Mouse (Mus musculus) hindbrain, embryonic 11.5 days (tissue): Measurements from ENCODE around the gene Men1. TPM values are rescaled to one million over a fixed set of nuclear protein-coding genes. Genes with fewer than 3 reads are reported as not detected.

Source experiments
- ATAC-seq: fragments of 200-750 bp; cut with Nextera tagmentation; 2 replicates; pipeline ENCODE4 v1.8.0; 2017; ENCODE audit warnings: mild to moderate bottlenecking, moderate TSS enrichment, moderate library complexity; ENCODE audit not compliant: low FRiP score
- DNase-seq: peaks from one replicate; pipeline ENCODE4 v3.0.0-alpha.2; 2015; ENCODE audit warnings: low spot score
- H3K27ac ChIP-seq: fragments of 300-500 bp; sonication (generic); 2 replicates; pipeline ENCODE4 v1.5.1; 2014; ENCODE audit warnings: mild to moderate bottlenecking, low read depth, low read length
- H3K27me3 ChIP-seq: fragments of 300-500 bp; sonication (generic); 2 replicates; pipeline ENCODE4 v1.6.1; 2014; ENCODE audit warnings: mild to moderate bottlenecking, low read length, moderate library complexity, mixed read lengths; ENCODE audit not compliant: control insufficient read depth, insufficient read depth
- H3K36me3 ChIP-seq: fragments of 300-500 bp; sonication (generic); 2 replicates; pipeline ENCODE4 v1.6.1; 2014; ENCODE audit warnings: mild to moderate bottlenecking, low read length, moderate library complexity, mixed read lengths; ENCODE audit not compliant: control insufficient read depth, insufficient read depth
- H3K4me1 ChIP-seq: fragments of 300-500 bp; sonication (generic); replicated peaks from 2 replicates; pipeline ENCODE4 v1.6.1; 2014; ENCODE audit warnings: low read length, mixed read lengths; ENCODE audit not compliant: control insufficient read depth, insufficient read depth
- H3K4me2 ChIP-seq: fragments of 300-500 bp; sonication (generic); replicated peaks from 2 replicates; pipeline ENCODE4 v1.6.1; 2014; ENCODE audit warnings: mild to moderate bottlenecking, low read depth, low read length
- H3K4me3 ChIP-seq: fragments of 300-500 bp; sonication (generic); 2 replicates; pipeline ENCODE4 v1.5.1; 2014; ENCODE audit warnings: low read depth, low read length
- H3K9ac ChIP-seq: fragments of 300-500 bp; sonication (generic); 2 replicates; pipeline ENCODE4 v1.6.1; 2014; ENCODE audit warnings: low read depth, low read length
- H3K9me3 ChIP-seq: fragments of 300-500 bp; sonication (generic); 2 replicates; pipeline ENCODE4 v1.6.1; 2016; ENCODE audit warnings: low read length; ENCODE audit not compliant: control insufficient read depth
- WGBS: fragments of 180-500 bp; shearing (Covaris S2); extraction: QIAGEN DNeasy Blood & Tissue Kit; methylation state at CpG from one replicate; pipeline ENCODE4 v1.1.7; 2014; 5-methylcytosine and 5-hydroxymethylcytosine counted together
- polyA plus RNA-seq: library from polyadenylated mRNA; unstranded; fragments of >200 nt; fragmentation: Nextera tagmentation; extraction: Ambion mirVana; gene quantifications from 2 replicates; pipeline ENCODE4 v1.2.1, GENCODE M21; 2014

Men1 gene
- polyA plus RNA-seq, 1 experiment from 2014 or later = 43.0 TPM

DNA sequence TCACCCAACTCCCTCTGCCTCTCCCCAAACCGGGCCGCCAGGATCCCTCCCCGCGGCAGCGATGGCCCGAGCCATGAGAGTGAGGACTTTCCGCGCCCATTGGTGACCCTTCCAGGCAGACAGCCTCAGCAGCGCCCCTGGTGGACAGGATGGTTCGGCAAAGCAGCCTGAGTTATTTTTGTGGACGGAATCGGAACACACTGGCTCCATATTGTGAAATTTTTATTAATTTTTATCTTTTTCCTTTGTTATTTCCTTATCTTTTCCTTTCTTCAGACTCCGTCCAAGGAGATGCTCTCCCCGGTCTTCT, 41.4 kb downstream of the Men1 start:
- DNase-seq (peak; percentile 71), ATAC-seq (no peak)
- Histone ChIP-seq H3K4me2 (no peak overlapping the region), H3K27me3 (no peaks in the 10 kb centered on the region), H3K9ac (no peak overlapping the region), H3K9me3 (no peaks in the 10 kb centered on the region), H3K4me1 (no peaks in the 10 kb centered on the region), H3K27ac (no peak overlapping the region), H3K36me3 (peaks cover 46% of the 10 kb centered on the region), H3K4me3 (no peak overlapping the region)
- WGBS = 78% methylated on average over 14 of the region's 14 CpGs

DNA sequence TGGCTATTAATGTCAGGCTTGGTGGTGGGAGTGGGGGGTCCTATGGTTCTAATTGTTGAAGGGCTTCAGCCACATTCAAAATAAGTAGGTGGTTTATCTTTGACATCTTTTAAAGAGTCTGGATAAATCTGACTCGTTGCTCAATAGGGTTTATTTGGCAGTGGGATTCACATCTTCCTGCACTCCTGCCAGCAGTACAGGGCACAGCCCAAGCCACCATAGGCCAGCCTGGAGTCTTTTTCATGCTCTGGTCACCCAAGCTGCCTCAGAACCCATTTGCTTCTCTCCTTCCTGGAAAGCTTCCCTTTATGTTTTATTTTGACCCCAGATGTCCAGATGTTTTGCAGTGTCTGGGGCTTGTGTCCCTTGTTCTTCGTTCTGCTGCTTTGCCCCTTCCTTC, 41.9 kb downstream of the Men1 start:
- 93% methylated on average over 2 of the region's 2 CpGs for WGBS
- Histone ChIP-seq H3K27ac (no peak overlapping the region), H3K36me3 (peaks cover 42% of the 10 kb centered on the region)

GRCm38 (mm10) chr19:6377327-6378040, 42.7 kb downstream of the Men1 start:
- H3K9ac ChIP-seq = no peak overlapping the region
- H3K4me3 ChIP-seq = no peak overlapping the region
- H3K27me3 ChIP-seq = no peaks in the 10 kb centered on the region
- H3K27ac ChIP-seq = peak overlapping the region; percentile 58
- H3K9me3 ChIP-seq = no peaks in the 10 kb centered on the region
- DNase-seq = peak; percentile 25
- no peaks in the 10 kb centered on the region for H3K4me1 ChIP-seq
- H3K36me3 ChIP-seq = peaks cover 38% of the 10 kb centered on the region
- ATAC-seq = no peak
- no peak overlapping the region for H3K4me2 ChIP-seq
- WGBS = 54% methylated on average over 11 of the region's 11 CpGs

More for the DNA sequence above, 41.9 kb downstream of the Men1 start:
- Histone ChIP-seq H3K4me2 (no peak overlapping the region), H3K27me3 (no peaks in the 10 kb centered on the region), H3K9ac (no peak overlapping the region), H3K4me1 (no peaks in the 10 kb centered on the region), H3K9me3 (no peaks in the 10 kb centered on the region), H3K4me3 (no peak overlapping the region)
- ATAC-seq (no peak), DNase-seq (no peak)

DNA sequence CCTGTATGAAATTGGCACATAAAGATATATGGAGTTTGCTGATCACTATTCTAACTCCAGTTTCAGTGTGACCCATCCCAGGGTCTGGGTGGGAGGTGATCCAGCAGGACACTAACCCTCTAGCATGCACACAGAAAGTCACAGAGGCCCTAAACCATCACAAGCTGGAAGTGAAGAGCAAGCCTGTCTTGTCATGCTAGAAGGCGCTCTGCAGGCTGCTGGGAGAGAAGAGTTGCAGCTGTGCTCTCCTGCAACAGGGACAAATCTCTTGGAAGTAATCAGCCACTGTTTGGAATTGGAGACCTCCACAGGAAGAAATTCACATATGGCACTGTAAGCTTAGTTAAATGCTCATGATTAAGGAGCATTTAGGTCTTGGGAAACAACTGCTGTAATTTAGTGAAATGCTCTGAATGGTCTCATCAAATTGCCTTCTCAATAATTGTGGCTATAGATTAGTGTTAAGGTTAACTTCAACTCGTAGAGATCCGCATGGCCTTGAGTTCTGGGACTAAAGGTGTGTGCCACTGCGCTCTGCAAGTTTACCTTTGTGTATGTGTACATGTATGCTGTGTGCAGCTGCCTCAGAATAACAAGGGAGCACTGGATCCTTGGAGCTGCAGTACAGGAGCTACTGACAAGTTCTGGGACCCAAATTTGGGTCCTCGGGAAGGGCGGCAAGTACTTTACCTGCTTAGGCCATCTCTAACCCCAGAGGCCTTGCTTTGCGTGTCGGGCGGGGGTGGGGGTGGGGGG, 45.8 kb downstream of the Men1 start:
- H3K9me3 ChIP-seq = no peaks in the 10 kb centered on the region
- no peak overlapping the region for H3K9ac ChIP-seq
- 96% methylated on average over 9 of the region's 9 CpGs for WGBS
- H3K27ac ChIP-seq = no peak overlapping the region
- DNase-seq = no peak
- H3K4me3 ChIP-seq = no peak overlapping the region
- no peak for ATAC-seq
- H3K27me3 ChIP-seq = no peaks in the 10 kb centered on the region
- no peak overlapping the region for H3K4me2 ChIP-seq
- H3K36me3 ChIP-seq = peaks cover 16% of the 10 kb centered on the region
- H3K4me1 ChIP-seq = peaks cover 2% of the 10 kb centered on the region; the same call in 1 of the 2 replicates

GRCm38 (mm10) chr19:6381238-6381637, 46.5 kb downstream of the Men1 start:
- peaks cover 2% of the 10 kb centered on the region; the same call in 1 of the 2 replicates for H3K4me1 ChIP-seq
- H3K36me3 ChIP-seq = peaks cover 10% of the 10 kb centered on the region
- H3K4me3 ChIP-seq = no peak overlapping the region
- no peak for ATAC-seq
- H3K9me3 ChIP-seq = no peaks in the 10 kb centered on the region
- 93% methylated on average over 5 of the region's 5 CpGs for WGBS
- no peak overlapping the region for H3K4me2 ChIP-seq
- H3K27me3 ChIP-seq = no peaks in the 10 kb centered on the region
- no peak overlapping the region for H3K9ac ChIP-seq
- DNase-seq = no peak
- H3K27ac ChIP-seq = no peak overlapping the region

GRCm38 (mm10) chr19:6382323-6382924, 47.6 kb downstream of the Men1 start:
- H3K9me3 ChIP-seq = no peaks in the 10 kb centered on the region
- peaks cover 2% of the 10 kb centered on the region; the same call in 1 of the 2 replicates for H3K4me1 ChIP-seq
- DNase-seq (no peak), ATAC-seq (no peak)
- no peak overlapping the region for H3K4me2 ChIP-seq
- H3K27ac ChIP-seq = no peak overlapping the region
- WGBS = 83% methylated on average over 4 of the region's 4 CpGs
- no peak overlapping the region for H3K9ac ChIP-seq
- H3K36me3 ChIP-seq = peaks cover 2% of the 10 kb centered on the region
- no peaks in the 10 kb centered on the region for H3K27me3 ChIP-seq
- H3K4me3 ChIP-seq = no peak overlapping the region

GRCm38 (mm10) chr19:6383470-6383869, 48.7 kb downstream of the Men1 start:
- H3K27ac ChIP-seq = no peak overlapping the region
- DNase-seq = no peak

GRCm38 (mm10) chr19:6384128-6384527, 49.3 kb downstream of the Men1 start, which contains the start of gene Pygm:
Gene Pygm (plus strand): TSS chr19:6384399.
- no peaks in the 10 kb centered on the region for H3K36me3 ChIP-seq
- H3K27me3 ChIP-seq = no peaks in the 10 kb centered on the region
- no peak for DNase-seq
- no peak within 1 kb of the TSS for H3K27ac ChIP-seq
- H3K4me2 ChIP-seq = no peak within 1 kb of the TSS
- no peak within 1 kb of the TSS for H3K9ac ChIP-seq
- H3K4me1 ChIP-seq = peaks cover 2% of the 10 kb centered on the region
- no peak for ATAC-seq
- no peaks in the 10 kb centered on the region for H3K9me3 ChIP-seq
- WGBS = 18% methylated on average over 7 of the region's 7 CpGs
- H3K4me3 ChIP-seq = no peak within 1 kb of the TSS

More at GRCm38 (mm10) chr19:6383470-6383869, 48.7 kb downstream of the Men1 start:
- Histone ChIP-seq H3K9me3 (no peaks in the 10 kb centered on the region), H3K4me2 (no peak overlapping the region), H3K4me1 (peaks cover 2% of the 10 kb centered on the region; the same call in 1 of the 2 replicates), H3K36me3 (no peaks in the 10 kb centered on the region), H3K27me3 (no peaks in the 10 kb centered on the region), H3K9ac (no peak overlapping the region), H3K4me3 (no peak overlapping the region)
- no peak for ATAC-seq
- WGBS = 49% methylated on average over 5 of the region's 5 CpGs
